Mouse (Mus musculus) stomach, postnatal 0 days (tissue): Measurements from ENCODE around the gene Gm20431. TPM values are rescaled to one million over a fixed set of nuclear protein-coding genes. Genes with fewer than 3 reads are reported as not detected.

ENCODE experiments used
- ATAC-seq: fragments of 200-750 bp; cut with Nextera tagmentation; 2 replicates; pipeline ENCODE4 v1.8.0; 2017; ENCODE audit not compliant: low FRiP score, low TSS enrichment
- DNase-seq: peaks from one replicate; pipeline ENCODE4 v3.0.0-alpha.2; 2016; ENCODE audit warnings: low spot score
- H3K27ac ChIP-seq: fragments of 300-500 bp; sonication (generic); replicated peaks from 2 replicates; pipeline ENCODE4 v1.5.1; 2014; ENCODE audit warnings: mild to moderate bottlenecking, control low read depth
- H3K27me3 ChIP-seq: fragments of 300-500 bp; sonication (generic); 2 replicates; pipeline ENCODE4 v1.6.1; 2014; ENCODE audit warnings: low read length; ENCODE audit not compliant: control insufficient read depth, insufficient read depth
- H3K36me3 ChIP-seq: fragments of 300-500 bp; sonication (generic); 2 replicates; pipeline ENCODE4 v1.6.1; 2014; ENCODE audit warnings: low read length, mixed read lengths; ENCODE audit not compliant: control insufficient read depth, insufficient read depth
- H3K4me1 ChIP-seq: fragments of 300-500 bp; sonication (generic); replicated peaks from 2 replicates; pipeline ENCODE4 v1.6.1; 2014; ENCODE audit warnings: antibody characterized with exemption; ENCODE audit not compliant: control insufficient read depth, insufficient read depth
- H3K4me2 ChIP-seq: fragments of 300-500 bp; sonication (generic); replicated peaks from 2 replicates; pipeline ENCODE4 v1.6.1; 2014; ENCODE audit warnings: low read depth, mild to moderate bottlenecking, control low read depth, moderate library complexity
- H3K4me3 ChIP-seq: fragments of 300-500 bp; sonication (generic); 2 replicates; pipeline ENCODE4 v1.5.1; 2014; ENCODE audit warnings: low read depth, low read length, control low read depth
- H3K9ac ChIP-seq: fragments of 300-500 bp; sonication (generic); 2 replicates; pipeline ENCODE4 v1.6.1; 2014; ENCODE audit warnings: mild to moderate bottlenecking, low read length, control low read depth, mixed read lengths
- H3K9me3 ChIP-seq: fragments of 300-500 bp; sonication (generic); 2 replicates; pipeline ENCODE4 v1.6.1; 2016; ENCODE audit warnings: low read length; ENCODE audit not compliant: control insufficient read depth
- CTCF ChIP-seq: IDR thresholded peaks from 2 replicates; pipeline ENCODE4 v1.5.1; 2016; ENCODE audit warnings: antibody characterized with exemption, low read depth, mild to moderate bottlenecking, moderate library complexity
- EP300 ChIP-seq: optimal IDR thresholded peaks from 2 replicates; pipeline ENCODE3; 2016; ENCODE audit warnings: antibody characterized with exemption
- WGBS: fragments of 180-500 bp; shearing (Covaris S2); extraction: QIAGEN DNeasy Blood & Tissue Kit; methylation state at CpG from one replicate; pipeline ENCODE4 v1.1.7; 2014; 5-methylcytosine and 5-hydroxymethylcytosine counted together
- microRNA-seq: library from miRNA; unstranded; fragments of <30 nt; microRNA quantifications from one replicate; pipeline ENCODE4, GENCODE M21; 2016
- polyA plus RNA-seq: library from polyadenylated mRNA; unstranded; fragments of >200 nt; fragmentation: Nextera tagmentation; extraction: Ambion mirVana; gene quantifications from 2 replicates; pipeline ENCODE4 v1.2.1, GENCODE M21; 2015

The Gm20431 gene
- polyA plus RNA-seq, 1 experiment from 2014 or later, result 13.4 TPM

- peaks cover 2% of the 10 kb centered on the region; the same call in 1 of the 2 replicates for H3K4me1 ChIP-seq
- WGBS, result 28% methylated on average over 26 of the region's 27 CpGs
- TF ChIP-seq EP300 (no peak), CTCF (no peak)
- H3K36me3 ChIP-seq, result no peaks in the 10 kb centered on the region
- H3K9ac ChIP-seq, result peak overlapping the region; percentile 45; the same call in 1 of the 2 replicates
- H3K4me2 ChIP-seq, result no peak overlapping the region; the same call in 1 of the 2 replicates
- H3K27ac ChIP-seq, result no peak overlapping the region
- DNase-seq (no peak), ATAC-seq (no peak)
- no peaks in the 10 kb centered on the region for H3K9me3 ChIP-seq
- H3K4me3 ChIP-seq, result no peak overlapping the region
- no peaks in the 10 kb centered on the region for H3K27me3 ChIP-seq
Observed at GRCm38 (mm10) chr2:167559413-167559812, 101.9 kb downstream of the Gm20431 start.

Small RNA genes lying within 50 kb of the gene (microRNA-seq; reads per million reads assigned to microRNA genes)
- gene Gm22355, result not detected

Other genes starting within 250 kb of the Gm20431 start
- 10.4 and 11.8 TPM in 2 replicates for gene Slc9a8, start 239.8 kb downstream of the Gm20431 start, polyA plus RNA-seq
- gene Rnf114, start 168.9 kb downstream of the Gm20431 start, polyA plus RNA-seq, result 44.6 and 47.6 TPM in 2 replicates
- gene Spata2, start 168.6 kb downstream of the Gm20431 start, polyA plus RNA-seq, result 9.4 and 11.3 TPM in 2 replicates
- 6.9 and 8.3 TPM in 2 replicates for gene Snai1, start 123.3 kb downstream of the Gm20431 start, polyA plus RNA-seq
- 234 and 253 TPM in 2 replicates for gene Ube2v1, start 29.4 kb downstream of the Gm20431 start, polyA plus RNA-seq
- gene Cebpb, start 27.4 kb upstream of the Gm20431 start, polyA plus RNA-seq, result 55.0 and 60.2 TPM in 2 replicates
- gene Tmem189, start 28.3 kb upstream of the Gm20431 start, polyA plus RNA-seq, result 74.6 and 85.7 TPM in 2 replicates